Mouse (Mus musculus): ENCODE measurements around the gene Nfic. TPM values are rescaled to one million over a fixed set of nuclear protein-coding genes. Genes with fewer than 3 reads are reported as not detected.

The Nfic gene
- polyA plus RNA-seq, 2 experiments: 38.1 to 98.9 TPM

DNA sequence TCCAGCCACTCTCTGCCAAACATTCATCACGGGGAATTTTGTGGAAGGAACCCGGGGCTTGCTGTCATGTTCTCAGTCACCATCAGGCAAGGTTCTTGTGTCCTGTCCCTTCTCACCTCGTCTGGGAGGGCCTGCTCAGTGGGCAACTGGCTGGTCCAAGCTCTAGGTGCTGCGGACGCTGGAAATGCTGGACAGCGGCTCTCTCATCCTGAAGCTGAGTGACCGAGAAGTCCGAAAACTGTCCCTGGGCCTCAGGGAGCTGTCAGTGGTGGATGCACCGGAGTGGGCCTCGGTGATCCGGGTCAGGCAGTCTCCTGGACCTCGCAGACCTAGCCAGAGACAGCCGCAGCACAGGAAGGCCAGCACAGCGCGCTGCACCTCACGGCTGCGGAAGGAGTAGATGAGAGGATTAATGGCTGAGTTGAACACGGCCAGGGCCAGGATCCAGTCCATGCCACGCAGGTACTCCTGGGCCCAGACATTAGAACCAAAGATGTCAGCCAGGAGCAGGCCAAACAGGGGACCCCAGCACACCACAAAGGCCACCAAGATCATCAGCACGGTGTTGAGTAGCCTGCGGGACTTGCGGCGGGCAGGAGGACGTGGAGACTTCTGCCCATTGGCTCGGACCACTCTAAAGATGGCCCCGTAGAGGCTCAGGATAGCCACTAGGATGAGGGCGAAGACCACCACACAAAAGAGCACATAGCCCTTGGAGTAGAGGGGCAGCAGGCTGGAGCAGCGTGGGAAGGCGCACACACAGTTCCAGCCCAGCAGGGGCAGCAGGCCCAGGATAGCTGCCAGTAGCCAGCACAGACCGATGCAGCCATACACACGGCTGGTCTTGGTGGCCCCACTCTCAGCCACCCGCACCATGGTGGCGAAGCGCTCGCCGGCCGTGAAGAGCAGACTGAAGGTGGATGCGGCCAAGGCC is 43.1 kb upstream of the Nfic start:
- peaks cover 15% of the 10 kb centered on the region for H3K4me1 ChIP-seq (ENCODE audit: control insufficient read depth, insufficient read depth, low read length)
- no peak for ATAC-seq (ENCODE audit: low FRiP score, low read depth)
- H3K9ac ChIP-seq (ENCODE audit: low read depth, low read length, severe bottlenecking): no peak overlapping the region
- H3K4me2 ChIP-seq (replicated peaks; ENCODE audit: low read depth, low read length, severe bottlenecking): no peak overlapping the region
- no peak overlapping the region for H3K4me3 ChIP-seq (replicated peaks; ENCODE audit: low read length)
- 0 out of 2 replicates have a peak, but pooled peaks cover 2% of the 10 kb centered on the region for H3K36me3 ChIP-seq (ENCODE audit: control insufficient read depth, insufficient read depth, low read length)
- no peak overlapping the region for H3K27ac ChIP-seq (replicated peaks; ENCODE audit: low read depth, low read length)
- H3K9me3 ChIP-seq (ENCODE audit: control insufficient read depth, low read length): no peaks in the 10 kb centered on the region
- no peak for TF ChIP-seq POLR2A (IDR thresholded peaks at IDR 0.05; ENCODE audit: borderline replicate concordance, extremely low read depth, insufficient read depth, insufficient read length)
- no peaks in the 10 kb centered on the region for H3K27me3 ChIP-seq (ENCODE audit: control insufficient read depth, insufficient read depth, low read length)
- 86% methylated on average over 38 of the region's 38 CpGs for WGBS
- no peak for DNase-seq (ENCODE audit: low spot score)

DNA sequence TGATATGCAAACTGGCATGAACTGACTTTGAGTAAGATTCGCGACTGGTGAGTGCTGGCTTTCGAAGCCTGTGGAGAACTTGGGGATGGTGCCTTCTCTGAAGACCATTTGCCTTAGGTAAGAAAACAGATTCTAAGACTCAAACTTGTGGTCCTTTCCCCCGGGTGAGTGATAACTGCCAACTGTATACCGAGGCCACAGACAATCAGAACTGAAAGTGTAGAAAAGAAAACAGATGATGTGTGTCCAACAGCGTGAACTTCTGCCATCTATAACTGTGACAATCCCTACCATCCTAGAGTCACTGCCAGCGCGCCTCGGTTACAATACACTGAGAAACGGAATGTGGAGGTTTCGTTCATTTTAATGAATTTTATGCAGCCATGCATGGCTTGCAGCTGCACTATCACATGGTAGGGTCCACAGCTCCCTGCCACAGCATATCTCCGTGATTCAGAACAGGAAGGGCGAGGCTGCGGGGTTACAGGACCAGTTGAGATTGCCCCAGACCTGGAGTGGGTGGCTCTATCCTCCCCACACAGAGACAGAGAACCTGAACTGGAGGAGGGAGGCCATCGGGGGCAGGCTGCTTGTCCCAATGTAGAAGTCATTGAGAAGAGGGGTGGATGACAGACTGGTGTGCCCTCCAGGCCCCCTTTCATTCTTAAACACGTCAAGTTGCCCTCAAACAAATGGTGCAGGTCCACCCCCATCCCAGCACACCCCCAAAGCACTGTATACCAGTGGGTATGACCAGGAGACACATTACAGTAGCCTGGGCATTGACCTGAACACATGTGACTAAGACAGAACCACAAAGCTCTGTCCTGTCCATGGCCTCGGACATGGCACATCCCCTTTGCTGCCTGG is 42.2 kb upstream of the Nfic start:
- peak overlapping the region; percentile 44; the same call in 1 of the 2 replicates for H3K4me2 ChIP-seq (replicated peaks; ENCODE audit: low read depth, low read length, severe bottlenecking)
- H3K9me3 ChIP-seq (ENCODE audit: control insufficient read depth, low read length): no peaks in the 10 kb centered on the region
- H3K4me3 ChIP-seq (replicated peaks; ENCODE audit: low read length): peak overlapping the region; percentile 79; the same call in 1 of the 2 replicates
- WGBS: 85% methylated on average over 17 of the region's 17 CpGs
- peaks cover 12% of the 10 kb centered on the region for H3K4me1 ChIP-seq (ENCODE audit: control insufficient read depth, insufficient read depth, low read length)
- no peak for TF ChIP-seq POLR2A (IDR thresholded peaks at IDR 0.05; ENCODE audit: borderline replicate concordance, extremely low read depth, insufficient read depth, insufficient read length)
- no peak overlapping the region for H3K27ac ChIP-seq (replicated peaks; ENCODE audit: low read depth, low read length)
- H3K27me3 ChIP-seq (ENCODE audit: control insufficient read depth, insufficient read depth, low read length): no peaks in the 10 kb centered on the region
- H3K36me3 ChIP-seq (ENCODE audit: control insufficient read depth, insufficient read depth, low read length): peaks cover 8% of the 10 kb centered on the region
- ATAC-seq (ENCODE audit: low FRiP score, low read depth) (no peak), DNase-seq (ENCODE audit: low spot score) (no peak)
- H3K9ac ChIP-seq (ENCODE audit: low read depth, low read length, severe bottlenecking): no peak overlapping the region

DNA sequence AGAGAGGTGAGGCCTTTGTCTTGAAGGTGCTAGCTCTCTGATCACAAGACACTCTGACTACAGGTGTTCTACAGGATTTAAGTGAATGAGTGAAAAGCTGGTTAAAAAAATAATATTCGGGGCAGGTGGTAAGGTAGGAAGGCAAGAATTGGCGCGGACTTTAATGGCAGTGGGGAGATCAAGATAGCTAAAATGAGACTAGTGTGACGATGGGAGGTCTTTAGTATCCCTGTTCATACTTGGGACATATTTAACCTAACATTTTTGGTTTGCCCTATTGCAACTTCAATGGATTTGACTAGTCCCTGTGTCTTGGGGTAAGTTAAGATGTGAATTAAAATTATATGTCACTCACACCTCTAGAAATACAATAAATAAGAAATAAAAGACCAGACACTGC is 41.5 kb upstream of the Nfic start:
- Histone ChIP-seq H3K4me1 (ENCODE audit: control insufficient read depth, insufficient read depth, low read length) (peaks cover 12% of the 10 kb centered on the region), H3K27ac (replicated peaks; ENCODE audit: low read depth, low read length) (no peak overlapping the region)
- no peak for ATAC-seq (ENCODE audit: low FRiP score, low read depth)

DNA sequence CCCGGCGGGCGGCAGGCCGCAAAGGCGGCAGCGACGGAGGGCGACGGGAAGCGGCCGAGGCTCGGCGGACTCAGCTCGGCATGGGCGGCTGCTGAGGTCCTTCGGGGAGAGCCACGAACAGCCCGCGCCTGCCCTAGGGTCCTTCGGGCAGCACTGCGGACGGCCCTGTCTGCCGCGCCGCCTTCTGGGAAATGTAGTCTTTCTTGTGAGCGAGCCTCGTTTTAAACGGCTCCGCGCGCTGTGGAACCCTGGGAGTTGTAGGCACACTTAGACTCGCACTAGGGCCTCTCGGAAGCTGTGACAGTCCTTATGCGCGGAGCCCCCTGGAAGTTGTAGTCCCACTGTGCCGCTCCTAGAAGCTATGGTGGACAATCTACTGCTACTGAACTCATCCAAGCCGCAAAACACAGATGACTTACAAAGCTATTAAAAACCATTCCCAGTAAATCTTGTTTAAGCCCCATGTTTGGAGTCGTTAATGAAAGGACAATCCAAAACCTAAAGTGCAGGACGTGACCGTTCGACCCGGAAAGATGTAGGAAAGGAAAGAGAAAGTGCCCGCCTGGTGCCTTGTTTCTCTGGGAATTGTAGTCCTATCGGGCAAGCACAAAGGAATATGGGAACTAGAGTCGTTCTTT is 40.9 kb upstream of the Nfic start, which contains the start of gene Ncln:
Gene Ncln (minus strand): TSS at position 129 of the 638 bp plus-strand sequence.
- Histone ChIP-seq H3K4me2 (replicated peaks; ENCODE audit: low read depth, low read length, severe bottlenecking) (peak within 1 kb of the TSS; percentile 96), H3K4me1 (ENCODE audit: control insufficient read depth, insufficient read depth, low read length) (peaks cover 12% of the 10 kb centered on the region), H3K36me3 (ENCODE audit: control insufficient read depth, insufficient read depth, low read length) (peaks cover 21% of the 10 kb centered on the region), H3K9ac (ENCODE audit: low read depth, low read length, severe bottlenecking) (peak within 1 kb of the TSS; percentile 80), H3K27me3 (ENCODE audit: control insufficient read depth, insufficient read depth, low read length) (no peaks in the 10 kb centered on the region), H3K4me3 (replicated peaks; ENCODE audit: low read length) (peak within 1 kb of the TSS; percentile 79), H3K27ac (replicated peaks; ENCODE audit: low read depth, low read length) (no peak within 1 kb of the TSS; the same call in none of the 2 replicates), H3K9me3 (ENCODE audit: control insufficient read depth, low read length) (no peaks in the 10 kb centered on the region)
- TF ChIP-seq POLR2A (IDR thresholded peaks at IDR 0.05; ENCODE audit: borderline replicate concordance, extremely low read depth, insufficient read depth, insufficient read length): 0 out of 2 replicates have a peak, but pooled peaks have one; percentile 33
- DNase-seq (ENCODE audit: low spot score) (peak; percentile 98), ATAC-seq (ENCODE audit: low FRiP score, low read depth) (peak; percentile 95)
- WGBS: under 1% methylated on average over 36 of the region's 45 CpGs

More for the DNA sequence above, 41.5 kb upstream of the Nfic start:
- H3K4me3 ChIP-seq (replicated peaks; ENCODE audit: low read length): peak overlapping the region; percentile 79
- no peaks in the 10 kb centered on the region for H3K9me3 ChIP-seq (ENCODE audit: control insufficient read depth, low read length)
- TF ChIP-seq POLR2A (IDR thresholded peaks at IDR 0.05; ENCODE audit: borderline replicate concordance, extremely low read depth, insufficient read depth, insufficient read length): no peak
- DNase-seq (ENCODE audit: low spot score): no peak
- peak overlapping the region; percentile 44 for H3K4me2 ChIP-seq (replicated peaks; ENCODE audit: low read depth, low read length, severe bottlenecking)
- no peaks in the 10 kb centered on the region for H3K27me3 ChIP-seq (ENCODE audit: control insufficient read depth, insufficient read depth, low read length)
- H3K9ac ChIP-seq (ENCODE audit: low read depth, low read length, severe bottlenecking): no peak overlapping the region
- H3K36me3 ChIP-seq (ENCODE audit: control insufficient read depth, insufficient read depth, low read length): peaks cover 15% of the 10 kb centered on the region
- 48% methylated on average over 4 of the region's 4 CpGs for WGBS
